Mouse (Mus musculus): ENCODE results near the gene Lrfn5. TPM values are rescaled to one million over a fixed set of nuclear protein-coding genes. Genes with fewer than 3 reads are reported as not detected.

Gene Lrfn5
- polyA plus RNA-seq (2014; fragmentation: Illumina TruSeq; extraction: RNeasy Lipid Tissue Mini Kit (QIAGEN cat#74804); ENCODE audit: insufficient read depth, low read depth, low replicate concordance): not detected

DNA sequence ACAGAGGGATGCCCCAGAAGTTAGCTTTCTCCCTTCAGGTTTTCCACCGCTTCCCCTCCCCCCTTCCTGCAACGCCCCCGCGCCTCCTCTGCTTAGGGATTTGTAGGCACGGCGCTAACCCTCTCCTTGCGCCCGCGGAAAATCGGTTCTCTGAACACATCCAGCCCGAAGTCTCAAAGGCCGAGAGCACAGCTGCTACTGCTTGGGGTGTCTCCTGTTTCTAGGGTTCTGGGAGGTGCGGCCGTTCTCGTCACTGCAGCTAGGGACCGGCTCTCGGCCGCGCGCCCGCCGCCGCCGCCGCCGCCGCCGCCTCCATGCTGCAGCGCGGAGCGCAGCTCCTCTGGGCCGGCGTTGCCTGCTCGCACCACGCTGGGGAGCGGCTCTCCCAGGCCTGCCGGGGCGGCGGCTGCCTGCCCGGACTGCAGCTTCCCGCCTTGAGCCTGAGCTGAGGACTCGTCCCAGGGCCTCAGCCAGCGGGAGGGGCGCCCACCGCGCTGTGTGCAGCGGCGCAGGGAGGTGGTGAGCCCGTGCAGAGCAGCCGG, at the start of gene Lrfn5:
Gene Lrfn5, plus strand, starts transcription at position 322 of the 542 bp plus-strand sequence.

All from lung, adult 10 weeks (tissue).